Mouse (Mus musculus): ENCODE results near the gene Brsk2.
A peak's percentile ranks its signal among the peaks of the same experiment; 100 is the strongest.

The Brsk2 gene

DNA sequence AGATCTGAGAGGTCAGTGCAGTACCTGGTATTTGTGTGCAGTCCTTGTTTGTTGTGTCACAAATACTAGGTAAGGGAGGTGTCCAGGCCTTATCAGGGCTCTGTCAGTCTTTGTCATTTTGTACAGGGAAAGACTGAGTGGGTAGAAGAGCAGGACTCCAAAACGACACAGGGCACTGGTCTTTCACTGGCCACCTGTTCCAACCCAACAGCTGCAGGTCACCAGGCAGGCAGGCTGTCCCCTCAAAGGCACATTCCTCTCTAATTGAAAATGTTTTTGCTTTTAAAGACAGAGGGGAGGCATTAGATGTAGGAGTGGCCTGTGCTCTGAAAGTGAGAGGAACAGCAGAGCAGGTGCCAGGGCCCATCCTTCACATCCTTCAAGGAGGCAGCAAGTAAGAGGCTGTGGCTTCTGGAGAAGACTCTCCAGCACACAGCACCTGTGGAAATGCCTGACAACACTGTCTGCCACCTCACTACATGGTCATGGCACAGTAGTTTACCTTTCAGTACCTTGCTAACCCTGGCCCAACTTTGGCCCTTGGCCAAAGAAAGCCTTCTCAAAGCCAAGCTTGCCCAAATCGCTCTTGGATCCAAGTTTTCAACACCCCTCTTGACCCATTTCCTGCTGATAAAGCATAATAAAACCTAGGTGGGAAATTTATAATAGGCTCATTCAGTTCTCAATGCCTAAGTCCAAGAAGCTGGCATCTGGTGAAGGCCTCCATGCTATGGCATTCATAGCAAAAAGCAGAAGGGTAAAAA, 85.7 kb downstream of the Brsk2 start:
- peak in 1 of 2 experiments; percentile 38 for DNase-seq

DNA sequence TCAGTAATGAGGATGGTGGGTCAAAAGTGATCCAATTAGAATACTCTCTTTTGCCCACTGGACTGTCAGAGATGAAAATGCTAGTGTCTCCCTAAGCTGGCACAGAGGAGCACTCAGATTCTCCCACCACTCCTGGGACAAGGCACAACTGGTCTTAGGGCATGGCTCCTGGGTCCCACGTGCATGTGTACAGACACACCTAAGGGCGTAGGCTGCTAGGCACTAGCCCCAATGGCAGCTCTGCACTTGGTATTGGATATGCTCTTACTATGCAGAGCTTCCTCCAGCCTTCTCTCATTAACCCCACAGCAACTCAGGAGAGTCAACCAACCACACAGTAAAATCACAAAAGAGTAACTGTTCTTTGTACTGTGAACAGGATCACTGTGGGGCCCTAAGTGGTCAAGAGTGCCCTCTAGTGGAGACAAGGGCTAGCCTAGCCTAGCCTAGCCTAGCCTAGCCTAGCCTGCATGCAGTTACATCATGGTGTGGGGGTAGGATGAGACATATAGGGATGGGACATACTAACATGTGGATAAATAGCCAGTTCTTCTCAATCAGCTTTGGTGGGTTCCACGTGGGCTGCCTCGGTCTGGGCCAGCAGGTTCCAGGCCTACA, 88.1 kb downstream of the Brsk2 start:
- peak; percentile 67 to 79 for DNase-seq

DNA sequence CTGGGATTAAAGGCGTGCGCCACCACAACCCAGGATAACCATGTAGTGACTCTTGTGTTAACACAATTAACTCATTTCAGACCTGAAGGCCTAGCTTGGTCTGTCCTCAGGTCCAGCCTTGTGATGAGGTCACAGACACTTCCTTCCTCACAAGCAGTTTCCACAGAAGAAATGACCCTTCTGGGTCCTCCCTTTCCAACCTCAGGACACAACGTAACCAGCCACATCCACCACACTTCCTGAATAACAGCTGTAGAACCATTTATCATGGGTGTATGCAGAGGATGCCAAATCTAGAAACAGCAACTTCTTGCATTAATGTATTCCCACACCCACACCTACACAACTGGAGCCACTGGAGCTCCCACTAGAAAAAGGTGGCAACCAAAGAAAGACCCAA, 91.2 kb downstream of the Brsk2 start:
- peak; percentile 23 to 71 for DNase-seq

DNA sequence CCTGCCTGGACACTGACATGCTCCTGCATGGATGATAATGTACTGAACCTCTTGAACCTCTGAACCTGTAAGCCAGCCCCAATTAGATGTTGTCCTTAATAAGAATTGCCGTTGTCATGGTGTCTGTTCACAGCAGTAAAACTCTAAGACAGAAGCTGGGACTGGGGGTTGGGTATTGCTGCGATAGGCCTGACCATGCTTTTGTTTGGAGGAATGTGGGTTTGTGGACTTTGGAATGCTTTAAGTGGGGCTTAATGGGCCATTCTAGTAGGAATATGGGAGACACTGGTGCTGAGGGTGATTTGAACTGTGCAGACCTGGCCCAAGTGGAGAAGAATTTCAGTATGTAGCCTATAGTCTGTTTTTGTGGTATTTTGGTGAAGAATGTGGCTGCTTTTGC, 95.8 kb downstream of the Brsk2 start:
- DNase-seq: no peak

DNA sequence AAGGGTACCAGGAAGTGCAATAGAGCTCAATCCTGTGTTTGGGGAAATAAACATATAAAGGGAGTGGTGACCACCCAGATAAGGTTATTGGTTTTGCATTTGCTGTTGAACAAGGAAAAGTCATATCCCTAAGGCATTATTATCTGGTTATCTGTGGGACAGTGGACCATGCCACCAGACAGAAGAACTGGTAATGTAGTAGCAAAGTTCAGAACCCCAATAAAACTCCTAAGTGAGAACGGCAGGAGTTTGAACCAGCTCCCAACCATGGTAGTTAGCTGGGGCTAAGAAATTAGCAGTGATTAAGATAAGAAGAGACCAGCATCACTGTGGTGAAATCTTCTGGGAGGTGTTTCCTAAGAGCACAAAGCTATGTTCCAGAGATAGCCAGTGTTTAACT, 96.4 kb downstream of the Brsk2 start:
- DNase-seq: no peak

DNA sequence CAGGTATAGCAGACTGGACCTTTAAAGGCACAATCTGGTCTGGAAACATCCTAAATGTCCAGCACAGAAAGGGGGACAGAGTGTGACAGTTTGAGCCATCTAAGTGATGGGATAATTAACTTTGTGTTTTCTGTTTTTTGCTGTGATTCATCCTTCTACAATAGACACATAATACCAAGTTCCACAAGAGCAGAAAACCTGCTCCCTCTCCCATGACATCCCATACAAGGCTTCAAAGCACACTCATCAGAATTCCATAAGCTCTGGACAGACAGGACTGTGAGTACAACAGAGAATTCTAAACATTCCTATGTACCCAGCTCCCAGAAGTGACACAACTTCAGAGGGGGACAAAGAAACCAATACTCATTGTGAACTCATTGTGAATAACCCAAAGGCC, 101.0 kb downstream of the Brsk2 start:
- DNase-seq: no peak

All from kidney, postnatal 36 days (tissue).